Mouse (Mus musculus) liver, embryonic 14.5 days (tissue): ENCODE data around the gene Ngrn. TPM values are rescaled to one million over a fixed set of nuclear protein-coding genes. Genes with fewer than 3 reads are reported as not detected.
A peak's percentile ranks its signal among the peaks of the same experiment; 100 is the strongest.

Source experiments
- ATAC-seq: fragments of 200-750 bp; cut with Nextera tagmentation; 2 replicates; pipeline ENCODE4 v1.8.0; 2017; ENCODE audit warnings: moderate number of reproducible peaks, mild to moderate bottlenecking, moderate library complexity; ENCODE audit not compliant: insufficient read depth
- DNase-seq, 3 experiments: peaks; one replicate each; pipeline ENCODE4 v3.0.0-alpha.2; 2012 to 2013; ENCODE audit warnings: low read depth in 3 of 3, low spot score in 3 of 3
- H3K27ac ChIP-seq: fragments of 300-500 bp; sonication (generic); 2 replicates; pipeline ENCODE4 v1.5.1; 2014; ENCODE audit warnings: moderate library complexity, mild to moderate bottlenecking, control low read depth, inconsistent platforms
- H3K27me3 ChIP-seq: fragments of 300-500 bp; sonication (generic); 2 replicates; pipeline ENCODE4 v1.6.1; 2014; ENCODE audit warnings: mild to moderate bottlenecking, low read length, moderate library complexity; ENCODE audit not compliant: control insufficient read depth, insufficient read depth
- H3K36me3 ChIP-seq: fragments of 300-500 bp; sonication (generic); replicated peaks from 2 replicates; pipeline ENCODE4 v1.6.1; 2014; ENCODE audit warnings: low read depth; ENCODE audit not compliant: control insufficient read depth, insufficient read depth
- H3K4me1 ChIP-seq, 2 experiments: fragments of 200-500 bp in 1 of 2; fragments of 300-500 bp in 1 of 2; sonication (generic) in 1 of 2; replicated peaks; 2 replicates each; pipeline ENCODE4 v1.6.1; 2012 to 2014; ENCODE audit warnings: antibody characterized with exemption in 1 of 2, inconsistent platforms in 1 of 2, low read length in 1 of 2; ENCODE audit not compliant: control insufficient read depth in 2 of 2, insufficient read depth in 2 of 2
- H3K4me2 ChIP-seq: fragments of 300-500 bp; sonication (generic); 2 replicates; pipeline ENCODE4 v1.6.1; 2014; ENCODE audit warnings: low read depth, mild to moderate bottlenecking, control low read depth, moderate library complexity
- H3K4me3 ChIP-seq, 2 experiments: fragments of 200-500 bp in 1 of 2; fragments of 300-500 bp in 1 of 2; sonication (generic) in 1 of 2; 2 replicates each; pipeline ENCODE4 v1.5.1; 2012 to 2014; ENCODE audit warnings: low read depth in 2 of 2, low read length in 2 of 2, mild to moderate bottlenecking in 2 of 2, control low read depth in 1 of 2, inconsistent platforms in 1 of 2, moderate library complexity in 1 of 2; ENCODE audit not compliant: insufficient read depth in 1 of 2
- H3K9ac ChIP-seq: fragments of 300-500 bp; sonication (generic); replicated peaks from 2 replicates; pipeline ENCODE4 v1.6.1; 2014; ENCODE audit warnings: mild to moderate bottlenecking, control low read depth, moderate library complexity
- H3K9me3 ChIP-seq: fragments of 300-500 bp; sonication (generic); 2 replicates; pipeline ENCODE4 v1.6.1; 2016; ENCODE audit warnings: low read length, mixed read lengths; ENCODE audit not compliant: control insufficient read depth
- CTCF ChIP-seq: IDR thresholded peaks from 2 replicates; pipeline ENCODE4 v1.5.1; 2016; ENCODE audit warnings: antibody characterized with exemption, low read depth, control low read depth
- EP300 ChIP-seq: IDR thresholded peaks from 2 replicates; pipeline ENCODE4 v1.6.1; 2016; ENCODE audit warnings: antibody characterized with exemption, low read depth
- WGBS: fragments of 180-500 bp; shearing (Covaris S2); extraction: QIAGEN DNeasy Blood & Tissue Kit; methylation state at CpG from one replicate; pipeline ENCODE4 v1.1.7; 2014; ENCODE audit not compliant: insufficient replicate concordance; 5-methylcytosine and 5-hydroxymethylcytosine counted together
- polyA plus RNA-seq, 2 experiments: library from polyadenylated mRNA; depleted of rRNA in 1 of 2; stranded (reverse) in 1 of 2; unstranded in 1 of 2; fragments of >200 nt; fragmentation: Nextera tagmentation in 1 of 2; extraction: Ambion mirVana in 1 of 2; gene quantifications; 2 replicates each; pipeline versions ENCODE4 v1.2.1 to v1.2.3; 2012 to 2014

Gene Ngrn
- polyA plus RNA-seq (2012; rRNA removed) (14.2 and 21.4 TPM in 2 replicates), polyA plus RNA-seq (2014; fragmentation: Nextera tagmentation; extraction: Ambion mirVana) (26.7 and 28.3 TPM in 2 replicates)

DNA sequence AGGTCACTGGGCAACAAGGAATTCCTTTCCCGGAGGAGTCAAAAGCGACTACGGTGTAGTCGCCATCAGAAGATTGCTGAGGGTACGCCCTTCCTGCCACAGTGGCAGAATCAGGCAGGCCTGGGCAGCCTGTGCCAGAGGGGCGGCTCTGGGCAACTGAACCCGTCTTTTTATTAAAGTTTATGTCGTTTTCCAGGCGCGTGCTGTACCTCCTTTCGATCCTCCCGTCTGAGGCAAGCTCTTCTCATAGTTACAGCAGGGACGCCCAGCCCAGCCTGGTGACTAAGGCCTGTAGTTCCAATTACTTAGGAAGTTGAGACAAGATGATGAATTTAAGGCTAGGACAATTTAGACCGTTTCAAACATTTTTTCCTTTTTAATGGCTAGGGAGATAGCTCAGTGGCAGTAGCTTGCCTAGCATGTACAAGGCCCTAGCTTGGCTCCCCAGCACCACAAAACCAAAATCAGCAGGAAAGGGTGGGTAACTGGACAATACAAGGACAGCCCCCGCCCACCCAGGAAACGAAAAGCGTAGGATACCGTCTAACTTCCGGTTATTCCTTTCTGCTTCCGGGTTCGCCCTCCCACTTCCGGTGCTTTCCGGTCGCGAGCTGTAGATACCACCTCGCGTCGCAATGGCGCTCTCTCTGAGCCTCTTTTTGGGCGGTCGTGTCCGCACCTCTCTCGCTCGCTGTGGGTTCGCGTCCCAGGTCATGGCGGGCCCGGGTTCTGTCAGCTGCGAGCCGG, at the start of gene Ngrn:
TSS of gene Ngrn (plus strand) at position 591 of the 747 bp plus-strand sequence.
- Histone ChIP-seq H3K36me3 (peaks cover 24% of the 10 kb centered on the region), H3K27ac (peak within 1 kb of the TSS; percentile 68), H3K27me3 (no peaks in the 10 kb centered on the region), H3K4me3 (peak within 1 kb of the TSS; percentile 88 to 91), H3K9ac (peak within 1 kb of the TSS; percentile 85), H3K9me3 (no peaks in the 10 kb centered on the region), H3K4me2 (peak within 1 kb of the TSS; percentile 87), H3K4me1 (peaks cover 7 to 9% of the 10 kb centered on the region in 2 experiments)
- peak; percentile 79 to 81 (median 79) for DNase-seq
- WGBS: 25% methylated on average over 40 of the region's 40 CpGs
- TF ChIP-seq CTCF (peak; percentile 59), EP300 (peak; percentile 23; the same call in 1 of the 2 replicates)
- peak; percentile 86 for ATAC-seq

DNA sequence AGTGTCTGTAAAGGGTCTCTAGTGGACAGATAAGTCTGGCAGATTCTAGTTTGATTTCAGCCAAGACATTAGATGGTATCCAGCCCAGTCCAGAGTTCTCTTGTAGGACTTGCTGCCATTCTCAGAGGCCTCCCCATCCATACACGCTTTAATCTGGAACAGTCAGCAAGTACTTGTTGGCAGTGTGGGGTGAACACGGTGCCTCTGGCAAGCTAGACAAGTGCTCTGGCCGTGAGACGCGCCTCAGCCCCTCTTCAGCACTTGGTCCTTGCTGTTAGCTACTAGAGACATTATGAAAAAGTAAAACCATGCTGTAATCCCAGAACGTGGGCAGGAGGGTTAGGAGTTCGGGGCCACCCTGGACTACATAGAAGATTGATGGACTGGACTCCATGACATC, 47.4 kb upstream of the Ngrn start:
- Histone ChIP-seq H3K4me1 (peaks cover 31 to 41% of the 10 kb centered on the region in 2 experiments), H3K9ac (no peak overlapping the region), H3K9me3 (no peaks in the 10 kb centered on the region), H3K36me3 (peaks cover 61% of the 10 kb centered on the region), H3K27me3 (no peaks in the 10 kb centered on the region), H3K4me3 (no peak overlapping the region), H3K27ac (peak overlapping the region; percentile 33; the same call in 1 of the 2 replicates), H3K4me2 (no peak overlapping the region)
- DNase-seq: no peak
- no peak for TF ChIP-seq EP300
- TF ChIP-seq CTCF: no peak
- ATAC-seq: no peak
- WGBS: 91% methylated on average over 7 of the region's 7 CpGs

DNA sequence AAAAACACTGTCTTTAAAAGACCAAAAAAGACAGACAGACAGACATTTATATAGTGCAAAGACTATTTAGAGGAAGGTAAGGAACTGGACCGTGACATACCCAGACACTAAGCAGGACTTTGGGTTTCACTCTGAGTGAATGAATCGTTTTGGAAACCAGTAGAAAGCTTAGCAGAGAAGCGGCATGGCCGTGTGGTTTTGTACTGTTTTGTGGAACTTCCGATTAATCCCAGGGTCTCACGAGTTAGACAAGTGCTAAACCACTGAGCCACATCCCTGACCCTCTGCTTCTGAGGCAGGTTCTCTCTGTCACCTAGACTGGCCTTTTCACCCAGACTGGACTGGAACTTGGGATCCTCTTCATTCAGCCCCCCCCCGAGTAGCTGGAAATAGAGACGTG, 46.6 kb upstream of the Ngrn start:
- Histone ChIP-seq H3K4me2 (no peak overlapping the region), H3K9ac (no peak overlapping the region), H3K36me3 (peaks cover 70% of the 10 kb centered on the region), H3K9me3 (no peaks in the 10 kb centered on the region), H3K27ac (peak overlapping the region; percentile 54; the same call in 1 of the 2 replicates), H3K4me1 (peaks cover 25 to 36% of the 10 kb centered on the region in 2 experiments), H3K4me3 (no peak overlapping the region), H3K27me3 (no peaks in the 10 kb centered on the region)
- ATAC-seq (no peak), DNase-seq (no peak)
- TF ChIP-seq CTCF (no peak), EP300 (no peak)
- 83% methylated on average over 8 of the region's 8 CpGs for WGBS

DNA sequence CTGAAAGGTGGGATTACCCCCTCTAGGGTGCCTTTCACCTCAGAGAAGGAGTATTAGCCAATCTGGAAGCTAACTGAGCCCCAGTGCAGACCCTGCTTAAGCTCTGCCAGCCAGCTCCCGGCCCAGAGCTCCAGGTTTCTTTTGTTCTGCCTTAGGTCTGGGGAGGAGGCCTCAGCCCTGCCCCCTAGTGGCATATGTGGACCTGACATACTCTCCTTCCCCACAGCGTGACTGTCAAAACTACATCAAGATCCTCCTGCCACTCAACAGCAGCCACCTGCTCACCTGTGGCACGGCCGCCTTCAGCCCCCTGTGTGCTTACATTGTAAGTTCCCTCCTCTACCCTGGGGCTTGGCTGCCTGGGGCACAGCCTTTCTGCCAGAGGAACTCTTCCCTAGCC, 45.6 kb upstream of the Ngrn start:
- H3K27ac ChIP-seq: peak overlapping the region; percentile 54
- H3K9ac ChIP-seq: peak overlapping the region; percentile 38
- peaks cover 15 to 26% of the 10 kb centered on the region in 2 experiments for H3K4me1 ChIP-seq
- H3K9me3 ChIP-seq: no peaks in the 10 kb centered on the region
- no peak overlapping the region for H3K4me2 ChIP-seq
- no peak overlapping the region for H3K4me3 ChIP-seq
- ATAC-seq (peak; percentile 64), DNase-seq (no peak)
- peaks cover 79% of the 10 kb centered on the region for H3K36me3 ChIP-seq
- H3K27me3 ChIP-seq: no peaks in the 10 kb centered on the region
- WGBS: 31% methylated on average over 4 of the region's 4 CpGs
- no peak for TF ChIP-seq EP300
- peak; percentile 98 for TF ChIP-seq CTCF

DNA sequence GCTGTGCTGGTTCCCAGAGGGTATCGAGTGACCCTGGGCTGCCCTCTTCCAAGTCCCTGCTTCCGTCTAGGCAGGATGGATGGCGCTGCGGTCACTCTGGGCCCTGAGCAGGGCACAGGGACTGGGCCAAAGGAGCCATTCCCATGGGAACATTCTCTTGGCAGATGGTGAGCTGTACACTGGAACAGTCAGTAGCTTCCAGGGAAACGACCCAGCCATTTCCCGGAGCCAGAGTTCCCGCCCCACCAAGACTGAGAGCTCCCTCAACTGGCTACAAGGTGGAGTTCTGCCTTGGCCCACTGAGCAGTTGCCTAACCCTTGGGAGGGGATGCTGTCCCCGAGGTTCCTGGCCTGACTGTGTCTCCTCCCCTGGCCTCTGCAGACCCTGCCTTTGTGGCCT, 44.4 kb upstream of the Ngrn start:
- Histone ChIP-seq H3K4me2 (no peak overlapping the region), H3K4me3 (no peak overlapping the region), H3K4me1 (peaks cover 5 to 15% of the 10 kb centered on the region in 2 experiments), H3K36me3 (peaks cover 91% of the 10 kb centered on the region), H3K9ac (no peak overlapping the region), H3K27ac (no peak overlapping the region), H3K27me3 (no peaks in the 10 kb centered on the region), H3K9me3 (no peaks in the 10 kb centered on the region)
- TF ChIP-seq EP300: no peak
- TF ChIP-seq CTCF: 0 out of 2 replicates have a peak, but pooled peaks have one; percentile 6
- DNase-seq: no peak
- ATAC-seq: no peak
- 87% methylated on average over 8 of the region's 8 CpGs for WGBS
